In the genomic region with DNA sequence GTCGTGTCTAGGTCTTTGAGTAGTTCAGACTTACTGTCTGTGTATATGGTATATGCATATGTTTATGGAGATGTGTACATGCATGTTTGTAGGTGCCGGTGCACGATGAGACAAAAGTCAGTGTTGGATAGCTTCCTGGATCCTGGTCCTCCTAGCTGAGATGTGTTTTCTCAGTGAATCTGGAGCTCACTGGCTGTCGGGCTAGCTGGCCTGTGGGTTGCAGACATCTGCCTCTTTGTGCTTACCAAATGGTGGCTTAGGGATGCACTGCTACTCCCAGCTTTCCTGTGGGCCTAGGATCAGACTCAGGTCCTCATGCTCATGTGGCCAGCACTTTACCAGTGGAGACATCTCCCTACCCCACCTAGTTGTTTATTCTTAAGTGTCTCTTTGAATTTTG, we compare ENCODE assay signal across 21 mouse cellular contexts. TPM values are rescaled to one million over a fixed set of nuclear protein-coding genes. Genes with fewer than 3 reads are reported as not detected.
DNase-seq lines count a peak whose midpoint lies in the region; TF ChIP-seq lines count a peak whose summit lies in the region.
"Had no signal": no experiment of that assay in that cellular context is flagged by ENCODE, and none has a peak within 500 bp of the region (broad histone marks: within the 10 kb centered on the region; RNA-seq: fewer than 3 reads in every experiment).

No protein-coding gene starts in this region.

- peaks cover 17% of the 10 kb centered on the region for H3K4me1 ChIP-seq in heart, embryonic 10.5 days
- peaks cover 5% of the 10 kb centered on the region; the same call in 1 of the 2 replicates for H3K4me1 ChIP-seq in brown adipose tissue, adult 24 weeks (ENCODE audit: control insufficient read depth, insufficient read depth, insufficient read length, low read length)

- H3K79me2 ChIP-seq in myocyte (ENCODE audit: control insufficient read depth, insufficient read depth) = peaks cover 69% of the 10 kb centered on the region

- no peaks in the 10 kb centered on the region for H3K9me3 ChIP-seq in heart, embryonic 10.5 days
- H3K9me3 ChIP-seq: embryonic facial prominence, embryonic 10.5 days; forebrain, embryonic 13.5 days; heart, embryonic 13.5 days; hindbrain, embryonic 12.5 days had no signal

- H3ac ChIP-seq in myocyte (ENCODE audit: control insufficient read depth, insufficient read length) = no peak overlapping the region

- H3K36me3 ChIP-seq in heart, embryonic 10.5 days = no peaks in the 10 kb centered on the region
- H3K36me3 ChIP-seq in myocyte (ENCODE audit: control insufficient read depth, insufficient read depth) = no peaks in the 10 kb centered on the region
- H3K36me3 ChIP-seq: embryonic facial prominence, embryonic 10.5 days; heart, embryonic 13.5 days; hindbrain, embryonic 12.5 days had no signal

- peak overlapping the region; percentile 31 for H3K4me2 ChIP-seq in myocyte (ENCODE audit: low read depth)
- H3K4me2 ChIP-seq: forebrain, embryonic 13.5 days; heart, embryonic 13.5 days; hindbrain, embryonic 12.5 days had no signal

- DNase-seq in heart, embryonic 10.5 days (ENCODE audit: low spot score) = peak; percentile 47
- no peak for DNase-seq in heart, postnatal 10 days
- peak; percentile 39 to 47 for DNase-seq in layer of hippocampus, adult 8-10 months (ENCODE audit: low spot score in 2 of 2)
- DNase-seq in layer of hippocampus, postnatal 10 days (ENCODE audit: low spot score in 2 of 2) = no peak
- DNase-seq: adrenal gland, postnatal 25 days; cerebellum, adult 2 months; cerebellum, postnatal 10 days; forebrain, postnatal 0 days; gastrocnemius, postnatal 10 days; heart, postnatal 4 days had no signal

- WGBS in heart, embryonic 10.5 days = 81% methylated on average over 4 of the region's 4 CpGs

- no peak for TF ChIP-seq POLR2A in myocyte (IDR thresholded peaks at IDR 0.05; ENCODE audit: insufficient read length, low read depth)

- no peak overlapping the region for H3K4me3 ChIP-seq in heart, embryonic 10.5 days
- H3K4me3 ChIP-seq in brown adipose tissue, adult 24 weeks (ENCODE audit: insufficient read depth, low read depth, low read length) = no peak overlapping the region
- H3K4me3 ChIP-seq in myocyte = no peak overlapping the region
- H3K4me3 ChIP-seq: embryonic facial prominence, embryonic 10.5 days; forebrain, embryonic 13.5 days; heart, embryonic 13.5 days; hindbrain, embryonic 12.5 days had no signal

- intact Hi-C loops in heart, postnatal 10 days (cut with DNase I) = no loop called here

- H3K27me3 ChIP-seq in heart, embryonic 10.5 days (ENCODE audit: insufficient read depth, poor library complexity, severe bottlenecking) = no peaks in the 10 kb centered on the region
- no peaks in the 10 kb centered on the region for H3K27me3 ChIP-seq in myocyte (ENCODE audit: control insufficient read depth, insufficient read depth, insufficient read length)
- H3K27me3 ChIP-seq: CH12.LX; forebrain, embryonic 13.5 days; heart, embryonic 13.5 days; hindbrain, embryonic 12.5 days; Patski had no signal

- H3K27ac ChIP-seq in heart, embryonic 10.5 days = no peak overlapping the region
- H3K27ac ChIP-seq in brown adipose tissue, adult 24 weeks (replicated peaks; ENCODE audit: low read depth, low read length) = peak overlapping the region; percentile 41; the same call in 1 of the 2 replicates
- H3K27ac ChIP-seq: embryonic facial prominence, embryonic 10.5 days; forebrain, embryonic 13.5 days; heart, embryonic 13.5 days; hindbrain, embryonic 12.5 days had no signal

TF ChIP-seq in myocyte, 11 proteins besides CTCF, POLR2A, EP300 and RAD21:
- TF ChIP-seq REST (IDR thresholded peaks at IDR 0.05; ENCODE audit: insufficient read depth, insufficient read length) (no peak), TCF12 (IDR thresholded peaks at IDR 0.05; ENCODE audit: insufficient read depth, poor library complexity, severe bottlenecking) (no peak)

RNA-seq across cellular contexts. Expression of gene Tmem38b, which starts 4.2 kb away (rescaled TPM):
- polyA plus RNA-seq in heart, embryonic 10.5 days (2016; fragmentation: Nextera tagmentation; extraction: Ambion mirVana) = 10.8 and 18.2 TPM in 2 replicates
- total RNA-seq in heart, postnatal 10 days (2021) = 10 to 100 TPM; 15.1 to 16.1 TPM
- total RNA-seq in layer of hippocampus, adult 8-10 months (2022) = 10 to 100 TPM; 13.4 to 18.8 (median 17.3) TPM
- total RNA-seq in layer of hippocampus, postnatal 10 days (2021) = 10 to 100 TPM; 12.8 to 13.0 TPM
- polyA plus RNA-seq in brown adipose tissue, adult 24 weeks (2012; ENCODE audit: insufficient read depth, insufficient read length, missing spikeins) = 47.0 and 65.4 TPM in 2 replicates
- 39.7 TPM for polyA plus RNA-seq in myocyte (2012; fragmentation: generic; extraction: Trizol)

RNA-seq across cellular contexts. Expression of gene Tal2, which starts 50.5 kb away (rescaled TPM):
- polyA plus RNA-seq in heart, embryonic 10.5 days (2016; fragmentation: Nextera tagmentation; extraction: Ambion mirVana) = 0.27 and 0.31 TPM in 2 replicates
- total RNA-seq in heart, postnatal 10 days (2021) = under 1 TPM in 1 of 2 experiments, not detected in 1; 0.22 TPM
- under 1 TPM; 0.10 to 0.20 (median 0.15) TPM for total RNA-seq in layer of hippocampus, adult 8-10 months (2022)
- under 1 TPM in 1 of 2 experiments, not detected in 1; 0.25 TPM for total RNA-seq in layer of hippocampus, postnatal 10 days (2021)
- polyA plus RNA-seq in brown adipose tissue, adult 24 weeks (2012; ENCODE audit: insufficient read depth, insufficient read length, missing spikeins) = not detected in 2 replicates
- 0.17 TPM for polyA plus RNA-seq in myocyte (2012; fragmentation: generic; extraction: Trizol)
- total RNA-seq: adrenal gland, adult 18-20 months; adrenal gland, postnatal 25 days; CH12.LX had no signal
- polyA plus RNA-seq: activated CD4-positive, CD25-positive, alpha-beta regulatory T cell, adult 4 months; heart, embryonic 13.5 days; heart, postnatal 0 days; Patski had no signal

Comparison
In these comparisons a context has a peak if more than half of its experiments do, and no peak if none do; other contexts are left out.
1. DNase-seq: peak in heart, embryonic 10.5 days (single experiment) and layer of hippocampus, adult 8-10 months (2 of 2); none in heart, postnatal 10 days (0 of 2) and layer of hippocampus, postnatal 10 days (0 of 2).